Mouse (Mus musculus) left cerebral cortex, postnatal 36 days (tissue): ENCODE data around the gene Cnga3. TPM values are rescaled to one million over a fixed set of nuclear protein-coding genes. Genes with fewer than 3 reads are reported as not detected.
A peak's percentile ranks its signal among the peaks of the same experiment; 100 is the strongest.

Experiments
- DNase-seq, 2 experiments: peaks; one replicate each; pipeline ENCODE4 v3.0.0; 2021 to 2022; ENCODE audit warnings: low spot score in 2 of 2, mixed read lengths in 1 of 2
- intact Hi-C: fragments of 180-260 bp; cut with DNase I; formaldehyde crosslinking; loops from one replicate; pipeline ENCODE4 v1.15.1; 2025
- total RNA-seq, 2 experiments: library from RNA; stranded (reverse); gene quantifications; 2 replicates each; pipeline ENCODE4 v1.2.3; 2021

Gene Cnga3
- total RNA-seq, 2 experiments from 2014 or later: 0.29 TPM; not detected in 1

DNA sequence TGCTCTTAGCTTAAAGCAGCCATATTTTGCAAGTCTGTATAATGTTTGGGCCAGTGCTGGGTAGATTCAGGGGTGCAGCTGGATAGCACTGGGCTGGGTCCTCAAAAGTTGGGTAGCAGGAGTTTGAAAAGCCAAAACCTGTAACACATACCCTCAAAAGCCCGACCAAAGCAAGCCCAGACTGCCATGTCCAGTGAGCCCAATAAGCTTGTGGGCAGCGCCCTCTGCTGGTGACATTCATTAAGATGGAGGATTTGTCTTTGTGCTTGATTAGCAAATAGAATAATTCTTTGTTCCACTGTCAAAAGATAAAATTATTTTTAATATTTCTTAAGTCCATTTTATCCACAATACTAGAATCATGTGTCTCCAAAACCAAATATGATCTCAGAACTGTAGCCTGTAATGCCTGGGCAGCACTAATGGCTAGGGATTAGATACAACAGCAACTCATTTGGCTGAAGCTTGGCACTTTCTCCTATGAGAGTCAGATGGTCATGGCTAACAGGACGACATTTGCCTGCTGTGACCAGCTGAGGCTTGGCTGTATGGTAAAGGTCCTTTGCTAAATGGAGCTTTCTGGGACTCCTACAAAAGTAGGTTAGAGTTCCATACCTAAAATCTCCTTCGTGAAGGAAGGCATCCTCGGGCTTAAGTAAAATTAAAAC, 36.5 kb downstream of the Cnga3 start:
- DNase-seq: peak; percentile 68 to 80
- intact Hi-C loops: loop anchor here (1.0 to 5.0 kb wide), 4 partner anchors 58 to 514 kb away; no protein-coding TSS in a partner anchor

GRCm38 (mm10) chr1:37258443-37258842, 44.2 kb downstream of the Cnga3 start:
- intact Hi-C loops: no loop called here
- no peak for DNase-seq

DNA sequence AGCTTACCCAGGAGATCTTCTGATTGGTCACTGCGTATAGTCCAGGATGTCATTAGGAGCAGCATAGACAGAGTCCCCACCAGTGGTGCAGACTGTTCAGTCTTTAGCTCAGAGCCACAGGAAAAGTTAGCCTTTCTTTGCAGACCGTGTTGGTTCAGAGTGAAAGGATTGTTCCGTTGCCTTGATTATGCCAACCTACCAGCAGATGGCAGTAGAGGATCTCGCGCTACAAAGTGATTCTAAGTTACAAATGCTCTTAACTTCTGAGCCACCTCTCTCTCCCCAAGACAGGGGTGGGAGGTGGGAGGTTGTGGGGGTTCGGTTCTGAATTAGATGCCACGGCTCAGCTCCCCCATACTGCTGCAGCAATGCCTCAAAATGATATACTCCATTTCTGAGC, 58.2 kb downstream of the Cnga3 start:
- intact Hi-C loops: loop anchor here (1.0 to 5.0 kb wide), 2 partner anchors 129 to 360 kb away; no protein-coding TSS in a partner anchor

GRCm38 (mm10) chr1:37286556-37286955, 72.3 kb downstream of the Cnga3 start:
- intact Hi-C loops: no loop called here
- DNase-seq: no peak

More for the DNA sequence above, 58.2 kb downstream of the Cnga3 start:
- DNase-seq: peak; percentile 43 to 63

GRCm38 (mm10) chr1:37287748-37288147, 73.5 kb downstream of the Cnga3 start:
- no peak for DNase-seq
- intact Hi-C loops: no loop called here

GRCm38 (mm10) chr1:37288181-37288935, 74.1 kb downstream of the Cnga3 start:
- intact Hi-C loops: no loop called here
- DNase-seq: peak; percentile 54 to 55

- DNase-seq: no peak
- intact Hi-C loops: no loop called here
These were observed 74.7 kb downstream of the Cnga3 start for GRCm38 (mm10) chr1:37288941-37289340.

- DNase-seq: no peak
- intact Hi-C loops: loop anchor here (5.0 kb wide), 1 partner anchor 56 kb away; no protein-coding TSS in a partner anchor
These were observed 82.2 kb downstream of the Cnga3 start for GRCm38 (mm10) chr1:37296414-37296813.

DNA sequence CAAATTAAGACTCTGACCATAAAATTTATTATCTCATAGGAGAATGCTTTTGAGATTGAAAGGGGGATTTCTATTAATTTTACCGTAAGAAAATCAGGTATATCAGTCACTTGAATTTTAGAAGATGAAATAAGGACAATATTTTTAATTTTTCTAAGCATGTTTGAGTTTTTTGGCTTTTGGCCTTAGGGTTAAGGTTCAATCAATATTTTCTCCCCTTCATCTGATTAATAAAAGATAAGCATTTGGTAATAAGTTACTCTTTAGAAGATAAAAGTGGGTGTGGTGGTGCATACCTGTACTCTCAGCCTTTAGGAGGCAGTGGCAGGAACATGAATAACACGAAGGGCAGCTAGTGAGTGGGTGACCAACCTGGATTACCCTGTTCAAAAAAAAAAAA, 84.7 kb downstream of the Cnga3 start:
- no peak for DNase-seq
- intact Hi-C loops: loop anchor here (5.0 kb wide), 1 partner anchor 53 kb away; no protein-coding TSS in a partner anchor

- intact Hi-C loops: loop anchor here (5.0 kb wide), 1 partner anchor 52 kb away; no protein-coding TSS in a partner anchor
- DNase-seq: peak; percentile 88 to 91
These were observed 85.6 kb downstream of the Cnga3 start, which contains the start of gene Inpp4a for GRCm38 (mm10) chr1:37299540-37300491. Gene Inpp4a, plus strand, starts transcription at chr1:37299865.

DNA sequence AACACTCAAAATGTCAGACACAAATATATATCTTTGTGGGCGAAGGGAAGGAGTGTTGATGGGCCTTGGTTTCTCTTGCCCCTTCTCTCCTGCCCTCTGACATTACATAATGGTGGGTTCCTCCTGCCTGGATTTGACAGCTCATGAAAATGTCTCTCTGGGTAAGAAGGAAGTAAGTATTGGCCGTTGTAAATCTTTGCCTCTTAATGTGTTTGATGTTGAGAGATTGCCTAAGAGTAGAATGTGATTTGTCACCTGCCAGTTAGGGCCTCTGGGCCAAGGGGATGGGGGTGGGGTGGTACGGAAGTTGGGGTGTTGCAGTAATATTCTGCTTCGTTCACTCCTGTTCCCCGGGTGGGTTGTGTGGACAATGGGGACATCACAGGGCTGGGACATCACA, 86.4 kb downstream of the Cnga3 start:
- peak in 1 of 2 experiments; percentile 17 for DNase-seq
- intact Hi-C loops: no loop called here

DNA sequence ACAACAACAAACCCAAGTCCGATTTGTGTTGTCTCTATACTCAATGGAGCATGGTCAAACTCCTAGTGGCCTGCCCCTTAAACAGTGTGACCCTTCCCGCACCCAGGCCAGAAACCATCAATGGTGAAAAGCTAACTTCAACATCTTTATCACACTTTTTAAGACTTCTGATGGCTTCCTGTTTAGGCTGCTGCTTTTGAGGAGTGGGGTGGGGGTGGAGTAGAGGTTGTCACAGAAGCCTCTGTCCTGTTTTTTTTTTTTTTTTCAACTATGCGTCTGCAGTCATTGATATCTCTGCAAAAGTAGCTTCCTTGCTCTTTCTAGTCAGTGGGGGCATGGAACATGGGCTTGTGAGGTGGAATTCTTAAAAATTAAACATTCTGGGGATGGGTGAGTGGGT, 88.6 kb downstream of the Cnga3 start:
- DNase-seq: no peak
- intact Hi-C loops: no loop called here

DNA sequence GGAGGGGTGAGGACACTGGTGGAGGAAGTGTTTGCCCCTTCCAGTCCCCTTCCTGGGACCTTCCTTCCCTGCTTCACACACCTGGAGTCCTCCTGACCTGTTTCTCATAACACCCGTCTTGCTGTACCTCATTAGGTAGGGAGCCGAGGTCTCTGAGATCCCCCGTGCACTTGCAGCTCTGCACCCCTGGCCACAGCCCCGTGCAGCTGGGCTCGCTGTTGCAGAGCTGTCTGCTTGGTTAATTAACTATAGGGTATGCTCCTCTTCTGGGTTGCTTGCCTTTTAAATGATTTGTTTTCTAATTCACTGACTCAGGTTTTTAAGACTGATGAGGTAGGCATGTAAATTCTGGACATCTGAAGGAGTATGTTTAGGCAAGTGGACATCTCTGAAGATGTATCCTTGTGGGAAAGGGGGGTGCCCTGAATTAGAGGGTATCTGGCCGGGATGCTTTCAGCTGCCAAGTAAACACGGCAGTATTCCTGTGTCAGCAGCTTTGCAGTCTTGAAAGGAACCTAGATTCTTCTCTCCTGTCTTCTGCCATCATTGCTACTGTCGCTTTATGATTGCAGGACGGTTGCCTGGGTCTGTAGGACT, 91.6 kb downstream of the Cnga3 start:
- intact Hi-C loops: loop anchor here (5.0 kb wide), 1 partner anchor 62 kb away; no protein-coding TSS in a partner anchor
- no peak for DNase-seq

GRCm38 (mm10) chr1:37307586-37307985, 93.4 kb downstream of the Cnga3 start:
- intact Hi-C loops: loop anchor here (5.0 kb wide), 1 partner anchor 60 kb away; no protein-coding TSS in a partner anchor
- no peak for DNase-seq

GRCm38 (mm10) chr1:37308021-37308742, 93.9 kb downstream of the Cnga3 start:
- intact Hi-C loops: loop anchor here (5.0 kb wide), 1 partner anchor 59 kb away; no protein-coding TSS in a partner anchor
- DNase-seq: no peak

DNA sequence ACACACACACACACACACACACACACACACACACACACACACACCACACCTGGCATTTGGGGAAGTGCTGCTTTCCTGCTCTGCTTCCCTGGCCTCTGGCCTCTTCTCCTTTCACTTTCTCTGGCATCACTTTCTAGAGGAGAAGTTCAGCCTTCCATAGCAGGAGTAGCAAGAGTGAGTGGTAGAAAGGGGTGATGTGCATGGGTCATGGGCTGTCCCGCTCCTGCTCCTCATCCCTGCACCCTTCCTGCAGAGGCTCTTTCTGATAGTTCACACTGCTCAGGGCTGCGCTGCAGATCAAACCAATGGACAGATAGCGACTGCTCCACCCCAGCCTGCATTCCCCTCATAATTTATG, 94.5 kb downstream of the Cnga3 start:
- intact Hi-C loops: loop anchor here (5.0 kb wide), 1 partner anchor 59 kb away; no protein-coding TSS in a partner anchor
- no peak for DNase-seq

GRCm38 (mm10) chr1:37309939-37310515, 95.8 kb downstream of the Cnga3 start:
- no peak for DNase-seq
- intact Hi-C loops: loop anchor here (5.0 kb wide), 1 partner anchor 57 kb away; no protein-coding TSS in a partner anchor
